Mouse (Mus musculus) liver, embryonic 16.5 days (tissue): Measurements from ENCODE around the gene Ublcp1. TPM values are rescaled to one million over a fixed set of nuclear protein-coding genes. Genes with fewer than 3 reads are reported as not detected.

ENCODE experiments used
- ATAC-seq: fragments of 200-750 bp; cut with Nextera tagmentation; 2 replicates; pipeline ENCODE4 v1.8.0; 2017; ENCODE audit warnings: low read depth, mild to moderate bottlenecking, moderate number of reproducible peaks, moderate library complexity
- H3K27ac ChIP-seq: fragments of 300-500 bp; sonication (generic); 2 replicates; pipeline ENCODE4 v1.5.1; 2014; ENCODE audit warnings: mild to moderate bottlenecking, low read length
- H3K27me3 ChIP-seq: fragments of 300-500 bp; sonication (generic); 2 replicates; pipeline ENCODE4 v1.6.1; 2014; ENCODE audit warnings: low read depth, low read length, mixed read lengths; ENCODE audit not compliant: control insufficient read depth, insufficient read depth
- H3K36me3 ChIP-seq: fragments of 300-500 bp; sonication (generic); 2 replicates; pipeline ENCODE4 v1.6.1; 2014; ENCODE audit warnings: mild to moderate bottlenecking; ENCODE audit not compliant: control insufficient read depth, insufficient read depth
- H3K4me1 ChIP-seq: fragments of 300-500 bp; sonication (generic); 2 replicates; pipeline ENCODE4 v1.6.1; 2014; ENCODE audit warnings: low read depth, low read length, mixed read lengths; ENCODE audit not compliant: control insufficient read depth
- H3K4me2 ChIP-seq: fragments of 300-500 bp; sonication (generic); 2 replicates; pipeline ENCODE4 v1.6.1; 2014; ENCODE audit warnings: low read depth, low read length, mixed read lengths
- H3K4me3 ChIP-seq: fragments of 300-500 bp; sonication (generic); 2 replicates; pipeline ENCODE4 v1.5.1; 2014; ENCODE audit warnings: low read depth, mild to moderate bottlenecking, low read length
- H3K9ac ChIP-seq: fragments of 300-500 bp; sonication (generic); 2 replicates; pipeline ENCODE4 v1.6.1; 2014; ENCODE audit warnings: low read depth, low read length
- H3K9me3 ChIP-seq: fragments of 300-500 bp; sonication (generic); replicated peaks from 2 replicates; pipeline ENCODE4 v1.6.1; 2016; ENCODE audit warnings: low read length; ENCODE audit not compliant: control insufficient read depth
- WGBS: fragments of 180-500 bp; shearing (Covaris S2); extraction: QIAGEN DNeasy Blood & Tissue Kit; methylation state at CpG from one replicate; pipeline ENCODE4 v1.1.7; 2014; ENCODE audit not compliant: insufficient replicate concordance; 5-methylcytosine and 5-hydroxymethylcytosine counted together
- polyA plus RNA-seq: library from polyadenylated mRNA; unstranded; fragments of >200 nt; fragmentation: Nextera tagmentation; extraction: Ambion mirVana; gene quantifications from 2 replicates; pipeline ENCODE4 v1.2.1, GENCODE M21; 2015

Ublcp1 gene
- polyA plus RNA-seq, 1 experiment from 2014 or later: 41.6 TPM

GRCm38 (mm10) chr11:44437786-44438185, 32.5 kb downstream of the Ublcp1 start:
- no peak overlapping the region for H3K9ac ChIP-seq
- H3K4me2 ChIP-seq: no peak overlapping the region
- H3K4me3 ChIP-seq: no peak overlapping the region
- 88% methylated on average over 6 of the region's 6 CpGs for WGBS
- H3K27ac ChIP-seq: no peak overlapping the region
- no peaks in the 10 kb centered on the region for H3K27me3 ChIP-seq
- H3K4me1 ChIP-seq: no peaks in the 10 kb centered on the region
- no peak for ATAC-seq
- no peaks in the 10 kb centered on the region for H3K9me3 ChIP-seq
- no peaks in the 10 kb centered on the region for H3K36me3 ChIP-seq

- no peak overlapping the region for H3K4me2 ChIP-seq
- no peak overlapping the region for H3K27ac ChIP-seq
- no peaks in the 10 kb centered on the region for H3K4me1 ChIP-seq
- H3K4me3 ChIP-seq: no peak overlapping the region
- ATAC-seq: no peak
- H3K36me3 ChIP-seq: no peaks in the 10 kb centered on the region
- no peak overlapping the region for H3K9ac ChIP-seq
- 55% methylated on average over 3 of the region's 3 CpGs for WGBS
- no peaks in the 10 kb centered on the region for H3K9me3 ChIP-seq
- H3K27me3 ChIP-seq: no peaks in the 10 kb centered on the region
Observed at GRCm38 (mm10) chr11:44430036-44430435, 40.3 kb downstream of the Ublcp1 start.

- H3K4me1 ChIP-seq: no peaks in the 10 kb centered on the region
- ATAC-seq: no peak
- no peaks in the 10 kb centered on the region for H3K36me3 ChIP-seq
- H3K27ac ChIP-seq: no peak overlapping the region
- H3K27me3 ChIP-seq: no peaks in the 10 kb centered on the region
- 51% methylated on average over 2 of the region's 2 CpGs for WGBS
- H3K9ac ChIP-seq: no peak overlapping the region
- H3K4me2 ChIP-seq: no peak overlapping the region
- no peaks in the 10 kb centered on the region for H3K9me3 ChIP-seq
- no peak overlapping the region for H3K4me3 ChIP-seq
Observed at GRCm38 (mm10) chr11:44427951-44428350, 42.3 kb downstream of the Ublcp1 start.

GRCm38 (mm10) chr11:44425626-44426025, 44.7 kb downstream of the Ublcp1 start:
- Histone ChIP-seq H3K9ac (no peak overlapping the region), H3K36me3 (no peaks in the 10 kb centered on the region), H3K4me1 (no peaks in the 10 kb centered on the region), H3K9me3 (no peaks in the 10 kb centered on the region), H3K4me2 (no peak overlapping the region), H3K27ac (no peak overlapping the region), H3K4me3 (no peak overlapping the region), H3K27me3 (no peaks in the 10 kb centered on the region)
- ATAC-seq: no peak
- 59% methylated on average over 6 of the region's 6 CpGs for WGBS

GRCm38 (mm10) chr11:44425006-44425405, 45.3 kb downstream of the Ublcp1 start:
- Histone ChIP-seq H3K4me1 (no peaks in the 10 kb centered on the region), H3K9me3 (no peaks in the 10 kb centered on the region), H3K36me3 (no peaks in the 10 kb centered on the region), H3K27me3 (no peaks in the 10 kb centered on the region), H3K4me2 (no peak overlapping the region), H3K4me3 (no peak overlapping the region), H3K9ac (no peak overlapping the region), H3K27ac (no peak overlapping the region)
- WGBS: 63% methylated on average over 8 of the region's 8 CpGs
- no peak for ATAC-seq

- Histone ChIP-seq H3K9me3 (no peaks in the 10 kb centered on the region), H3K9ac (no peak overlapping the region), H3K36me3 (no peaks in the 10 kb centered on the region), H3K4me2 (no peak overlapping the region), H3K27ac (no peak overlapping the region), H3K27me3 (no peaks in the 10 kb centered on the region), H3K4me1 (no peaks in the 10 kb centered on the region), H3K4me3 (no peak overlapping the region)
- no peak for ATAC-seq
- WGBS: 56% methylated on average over 5 of the region's 5 CpGs
Observed at GRCm38 (mm10) chr11:44423955-44424354, 46.3 kb downstream of the Ublcp1 start.

- no peak for ATAC-seq
- H3K9me3 ChIP-seq: no peaks in the 10 kb centered on the region
Observed at GRCm38 (mm10) chr11:44423261-44423660, 47.0 kb downstream of the Ublcp1 start.

GRCm38 (mm10) chr11:44422337-44423111, 47.8 kb downstream of the Ublcp1 start:
- H3K9me3 ChIP-seq: no peaks in the 10 kb centered on the region
- no peak overlapping the region for H3K27ac ChIP-seq
- no peak overlapping the region for H3K4me3 ChIP-seq
- H3K4me2 ChIP-seq: no peak overlapping the region
- H3K36me3 ChIP-seq: no peaks in the 10 kb centered on the region
- no peaks in the 10 kb centered on the region for H3K4me1 ChIP-seq
- ATAC-seq: no peak
- no peaks in the 10 kb centered on the region for H3K27me3 ChIP-seq
- H3K9ac ChIP-seq: no peak overlapping the region
- WGBS: 51% methylated on average over 10 of the region's 10 CpGs

More at GRCm38 (mm10) chr11:44423261-44423660, 47.0 kb downstream of the Ublcp1 start:
- no peak overlapping the region for H3K4me3 ChIP-seq
- H3K27ac ChIP-seq: no peak overlapping the region
- H3K4me2 ChIP-seq: no peak overlapping the region
- no peak overlapping the region for H3K9ac ChIP-seq
- H3K36me3 ChIP-seq: no peaks in the 10 kb centered on the region
- H3K4me1 ChIP-seq: no peaks in the 10 kb centered on the region
- WGBS: 40% methylated on average over 6 of the region's 6 CpGs
- H3K27me3 ChIP-seq: no peaks in the 10 kb centered on the region

GRCm38 (mm10) chr11:44417403-44417802, 52.9 kb downstream of the Ublcp1 start:
- H3K36me3 ChIP-seq: no peaks in the 10 kb centered on the region
- no peak overlapping the region for H3K27ac ChIP-seq
- no peaks in the 10 kb centered on the region for H3K27me3 ChIP-seq
- H3K9me3 ChIP-seq: no peaks in the 10 kb centered on the region
- H3K4me3 ChIP-seq: no peak overlapping the region
- 44% methylated on average over 1 of the region's 1 CpGs for WGBS
- no peaks in the 10 kb centered on the region for H3K4me1 ChIP-seq
- no peak for ATAC-seq
- no peak overlapping the region for H3K4me2 ChIP-seq
- H3K9ac ChIP-seq: no peak overlapping the region
